Mouse (Mus musculus): ENCODE results near the gene Prdm5.

DNA sequence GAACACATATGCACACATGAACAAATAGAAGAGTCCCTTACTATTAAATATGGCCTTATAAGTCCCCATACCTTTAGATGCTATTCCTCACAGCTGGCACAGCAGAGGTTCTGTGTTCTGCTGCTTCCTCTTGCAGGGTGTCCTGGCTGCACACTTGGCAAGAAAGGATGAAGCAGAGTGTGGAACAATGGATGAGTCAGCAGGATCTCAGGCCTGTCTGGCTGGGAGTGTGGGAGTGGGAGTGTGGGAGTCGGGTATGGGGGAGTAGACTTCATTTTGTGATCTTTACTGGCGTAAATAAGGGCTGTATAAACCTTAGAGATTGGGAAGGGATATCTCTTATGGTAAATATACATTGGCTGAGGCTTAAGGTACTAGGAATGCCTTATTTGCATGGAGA, 14.1 kb downstream of the Prdm5 start:
- TF ChIP-seq CTCF (IDR thresholded peaks at IDR 0.05; ENCODE audit: control insufficient read depth, insufficient read depth, low read length) = no peak
- no peak for TF ChIP-seq POLR2A (IDR thresholded peaks at IDR 0.05; ENCODE audit: borderline replicate concordance, control insufficient read depth, low read depth, low read length)

Data from bone marrow, adult 2 months (tissue).